Mouse (Mus musculus) heart, postnatal 0 days (tissue): Measurements from ENCODE around the gene Cep95.

Source experiments
- CTCF ChIP-seq: IDR thresholded peaks from 2 replicates; pipeline ENCODE4 v1.5.1; 2016; ENCODE audit warnings: antibody characterized with exemption, control low read depth, low read depth
- EP300 ChIP-seq: IDR thresholded peaks from 2 replicates; pipeline ENCODE4 v1.6.1; 2016; ENCODE audit warnings: antibody characterized with exemption, low read depth

- TF ChIP-seq CTCF (no peak), EP300 (no peak)
These were observed 8.3 kb upstream of the Cep95 start for GRCm38 (mm10) chr11:106780590-106781220.
